In the genomic region with DNA sequence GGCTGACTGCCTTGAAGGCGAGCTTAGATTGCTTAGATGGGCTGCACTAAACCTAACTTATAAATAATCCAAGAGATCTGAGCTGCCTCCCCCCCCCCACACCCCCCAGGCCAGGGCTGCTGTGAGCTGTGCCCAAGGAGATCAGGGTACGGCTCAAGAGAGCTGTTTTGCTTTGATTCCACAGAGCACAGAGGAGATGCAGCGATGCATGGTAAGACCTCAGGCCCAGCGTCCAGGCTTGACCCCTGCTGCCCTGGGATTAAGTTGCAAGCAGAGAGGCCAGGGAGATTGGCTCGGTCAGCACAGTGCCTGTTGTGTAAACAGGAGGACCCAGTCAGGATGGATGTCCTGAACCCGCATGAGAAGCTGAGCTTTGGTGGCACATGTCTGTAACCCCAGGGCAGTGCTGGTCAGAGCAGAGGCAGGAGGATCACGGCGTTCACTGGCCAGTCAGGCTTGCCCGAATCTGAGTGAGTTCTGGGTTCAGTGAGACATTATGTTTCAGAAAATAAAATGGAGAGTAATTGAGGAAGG, we compare ENCODE assay signal across 12 mouse cellular contexts.
A peak's percentile ranks its signal among the peaks of the same experiment; 100 is the strongest.
DNase-seq lines count a peak whose midpoint lies in the region; ATAC-seq and TF ChIP-seq lines count a peak whose summit lies in the region.
"Had no signal": no experiment of that assay in that cellular context is flagged by ENCODE, and none has a peak within 500 bp of the region (broad histone marks: within the 10 kb centered on the region; RNA-seq: fewer than 3 reads in every experiment).

No protein-coding gene starts in this region.

- peak; percentile 35 for DNase-seq in gastrocnemius, adult 2 months
- no peak for DNase-seq in gastrocnemius, adult 18-20 months (ENCODE audit: low spot score)
- DNase-seq in limb, embryonic 10.5 days (ENCODE audit: low spot score) = no peak
- DNase-seq in embryo, embryonic 10.5 days (ENCODE audit: low spot score) = peak; percentile 43
- DNase-seq in kidney, postnatal 25 days = peak; percentile 44 to 63
- DNase-seq in left cerebral cortex, postnatal 36 days (ENCODE audit: low spot score in 2 of 2) = no peak
- DNase-seq: cerebellum, postnatal 14 days; lung, postnatal 14 days had no signal

- 0 out of 2 replicates have a peak, but pooled peaks have one; percentile 11 for ATAC-seq in limb, embryonic 12.5 days (ENCODE audit: insufficient number of reproducible peaks, insufficient read depth, low FRiP score, low TSS enrichment, low read depth)

- peaks cover 3% of the 10 kb centered on the region; the same call in 1 of the 2 replicates for H3K4me1 ChIP-seq in limb, embryonic 12.5 days (replicated peaks)
- H3K4me1 ChIP-seq in limb, embryonic 10.5 days = peaks cover 17% of the 10 kb centered on the region

- no peak overlapping the region for H3K4me2 ChIP-seq in limb, embryonic 12.5 days
- H3K4me2 ChIP-seq: forebrain, embryonic 12.5 days; hindbrain, embryonic 15.5 days had no signal

- no peaks in the 10 kb centered on the region for H3K36me3 ChIP-seq in limb, embryonic 12.5 days
- H3K36me3 ChIP-seq in limb, embryonic 10.5 days = no peaks in the 10 kb centered on the region
- H3K36me3 ChIP-seq: forebrain, embryonic 12.5 days; hindbrain, embryonic 15.5 days had no signal

- H3K9me3 ChIP-seq in limb, embryonic 12.5 days = no peaks in the 10 kb centered on the region
- no peaks in the 10 kb centered on the region for H3K9me3 ChIP-seq in limb, embryonic 10.5 days (replicated peaks)
- H3K9me3 ChIP-seq: forebrain, embryonic 12.5 days; hindbrain, embryonic 15.5 days had no signal

- 42% methylated on average over 9 of the region's 9 CpGs for WGBS in limb, embryonic 12.5 days
- 40% methylated on average over 9 of the region's 9 CpGs for WGBS in limb, embryonic 10.5 days

- H3K27me3 ChIP-seq in limb, embryonic 12.5 days = no peaks in the 10 kb centered on the region; the same call in 1 of the 2 replicates
- no peaks in the 10 kb centered on the region for H3K27me3 ChIP-seq in limb, embryonic 10.5 days (ENCODE audit: low read depth, poor library complexity, severe bottlenecking)
- H3K27me3 ChIP-seq: hindbrain, embryonic 15.5 days had no signal

- intact Hi-C loops in gastrocnemius, adult 2 months (cut with DNase I) = no loop called here
- intact Hi-C loops in left cerebral cortex, postnatal 36 days (cut with DNase I) = loop anchor here (5.0 kb wide), 1 partner anchor 84 kb away; a partner anchor contains a TSS

- no peak overlapping the region for H3K9ac ChIP-seq in limb, embryonic 12.5 days (replicated peaks)
- H3K9ac ChIP-seq: forebrain, embryonic 12.5 days; hindbrain, embryonic 15.5 days; liver, embryonic 14.5 days had no signal

- no peak overlapping the region for H3K27ac ChIP-seq in gastrocnemius, adult 2 months
- H3K27ac ChIP-seq in limb, embryonic 12.5 days = no peak overlapping the region
- H3K27ac ChIP-seq in limb, embryonic 10.5 days = no peak overlapping the region
- H3K27ac ChIP-seq: forebrain, embryonic 12.5 days; hindbrain, embryonic 15.5 days; liver, embryonic 14.5 days had no signal

- no peak overlapping the region for H3K4me3 ChIP-seq in gastrocnemius, adult 2 months
- no peak overlapping the region for H3K4me3 ChIP-seq in limb, embryonic 12.5 days (replicated peaks)
- no peak overlapping the region for H3K4me3 ChIP-seq in limb, embryonic 10.5 days
- H3K4me3 ChIP-seq: forebrain, embryonic 12.5 days; hindbrain, embryonic 15.5 days had no signal

- no peak for TF ChIP-seq CTCF in gastrocnemius, adult 2 months (IDR thresholded peaks at IDR 0.05)

Comparison
In these comparisons a context has a peak if more than half of its experiments do, and no peak if none do; other contexts are left out.
1. DNase-seq: peak in gastrocnemius, adult 2 months (single experiment), embryo, embryonic 10.5 days (single experiment) and kidney, postnatal 25 days (2 of 2); none in gastrocnemius, adult 18-20 months (single experiment), limb, embryonic 10.5 days (single experiment) and left cerebral cortex, postnatal 36 days (0 of 2).